Mouse (Mus musculus): ENCODE results near the gene Nfatc4. TPM values are rescaled to one million over a fixed set of nuclear protein-coding genes. Genes with fewer than 3 reads are reported as not detected.
A peak's percentile ranks its signal among the peaks of the same experiment; 100 is the strongest.

Nfatc4 gene
- polyA plus RNA-seq, 1 experiment from 2014 or later, result 6.7 TPM

DNA sequence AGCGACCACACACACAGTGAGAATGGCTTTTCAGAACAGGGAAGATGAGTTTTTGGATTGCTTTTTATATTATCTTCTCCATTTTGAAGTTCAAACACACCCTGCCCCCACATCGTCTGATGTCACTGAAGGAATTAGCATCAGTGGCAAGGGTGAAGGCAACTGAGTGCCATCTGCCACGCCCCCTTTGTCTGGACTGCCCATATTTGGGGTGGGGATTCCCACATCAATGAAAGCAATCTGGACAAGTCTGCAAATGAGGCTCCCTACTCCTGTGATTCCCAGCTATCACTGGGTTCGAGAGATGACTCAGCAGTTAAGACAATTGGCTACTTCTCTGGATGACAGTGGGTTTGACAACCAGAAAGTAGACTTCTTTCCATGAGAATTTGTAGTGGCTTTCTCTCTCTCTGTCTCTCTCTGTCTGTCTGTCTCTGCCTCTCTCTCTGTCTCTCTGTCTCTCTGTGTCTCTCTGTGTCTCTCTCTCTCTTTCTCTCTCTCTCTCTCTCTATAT, 18.0 kb downstream of the Nfatc4 start:
- H3K4me3 ChIP-seq (ENCODE audit: low read depth, low read length), result no peak overlapping the region
- ATAC-seq, result no peak
- no peak overlapping the region for H3K27ac ChIP-seq (ENCODE audit: low read length)
- 57% methylated on average over 4 of the region's 4 CpGs for WGBS
- no peaks in the 10 kb centered on the region for H3K4me1 ChIP-seq (ENCODE audit: control insufficient read depth, insufficient read depth, low read length)
- no peaks in the 10 kb centered on the region for H3K27me3 ChIP-seq (ENCODE audit: control insufficient read depth, insufficient read depth, low read depth, low read length)
- no peaks in the 10 kb centered on the region for H3K9me3 ChIP-seq (replicated peaks; ENCODE audit: control insufficient read depth, low read length, poor library complexity, severe bottlenecking)
- no peak overlapping the region for H3K9ac ChIP-seq (ENCODE audit: low read depth, low read length)
- no peak overlapping the region for H3K4me2 ChIP-seq (ENCODE audit: low read length)
- no peaks in the 10 kb centered on the region for H3K36me3 ChIP-seq (ENCODE audit: control insufficient read depth, insufficient read depth, low read length)

DNA sequence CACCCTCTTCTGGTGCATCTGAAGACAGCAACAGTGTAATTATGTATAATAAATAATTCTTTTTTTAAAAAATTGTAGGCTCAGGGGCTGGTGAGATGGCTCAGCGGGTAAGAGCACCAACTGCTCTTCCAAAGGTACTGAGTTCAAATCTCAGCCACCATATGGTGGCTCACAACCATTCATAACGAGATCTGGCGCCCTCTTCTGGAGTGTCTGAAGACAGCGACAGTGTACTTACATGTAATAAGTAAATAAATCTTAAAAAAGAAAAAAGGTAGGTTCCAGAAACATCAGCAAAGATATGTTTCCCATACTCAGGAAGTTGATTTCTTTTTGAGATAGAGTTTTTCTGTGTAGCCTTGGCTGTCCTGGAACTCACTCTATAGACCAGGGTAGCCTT, 19.9 kb downstream of the Nfatc4 start:
- Histone ChIP-seq H3K9ac (ENCODE audit: low read depth, low read length) (no peak overlapping the region), H3K4me2 (ENCODE audit: low read length) (no peak overlapping the region), H3K4me3 (ENCODE audit: low read depth, low read length) (no peak overlapping the region), H3K9me3 (replicated peaks; ENCODE audit: control insufficient read depth, low read length, poor library complexity, severe bottlenecking) (no peaks in the 10 kb centered on the region), H3K36me3 (ENCODE audit: control insufficient read depth, insufficient read depth, low read length) (no peaks in the 10 kb centered on the region), H3K4me1 (ENCODE audit: control insufficient read depth, insufficient read depth, low read length) (no peaks in the 10 kb centered on the region), H3K27me3 (ENCODE audit: control insufficient read depth, insufficient read depth, low read depth, low read length) (no peaks in the 10 kb centered on the region), H3K27ac (ENCODE audit: low read length) (no peak overlapping the region)
- 74% methylated on average over 4 of the region's 4 CpGs for WGBS
- no peak for ATAC-seq

GRCm38 (mm10) chr14:55845506-55846294, 22.8 kb downstream of the Nfatc4 start:
- ATAC-seq, result no peak
- 85% methylated on average over 9 of the region's 9 CpGs for WGBS
- no peaks in the 10 kb centered on the region for H3K4me1 ChIP-seq (ENCODE audit: control insufficient read depth, insufficient read depth, low read length)
- H3K27ac ChIP-seq (ENCODE audit: low read length), result no peak overlapping the region
- no peak overlapping the region for H3K9ac ChIP-seq (ENCODE audit: low read depth, low read length)
- H3K36me3 ChIP-seq (ENCODE audit: control insufficient read depth, insufficient read depth, low read length), result no peaks in the 10 kb centered on the region
- H3K4me2 ChIP-seq (ENCODE audit: low read length), result no peak overlapping the region
- no peaks in the 10 kb centered on the region for H3K9me3 ChIP-seq (replicated peaks; ENCODE audit: control insufficient read depth, low read length, poor library complexity, severe bottlenecking)
- no peaks in the 10 kb centered on the region for H3K27me3 ChIP-seq (ENCODE audit: control insufficient read depth, insufficient read depth, low read depth, low read length)
- H3K4me3 ChIP-seq (ENCODE audit: low read depth, low read length), result no peak overlapping the region

GRCm38 (mm10) chr14:55850885-55851284, 27.9 kb downstream of the Nfatc4 start:
- Histone ChIP-seq H3K4me1 (ENCODE audit: control insufficient read depth, insufficient read depth, low read length) (peaks cover 13% of the 10 kb centered on the region), H3K36me3 (ENCODE audit: control insufficient read depth, insufficient read depth, low read length) (no peaks in the 10 kb centered on the region), H3K4me2 (ENCODE audit: low read length) (no peak overlapping the region), H3K4me3 (ENCODE audit: low read depth, low read length) (no peak overlapping the region), H3K9ac (ENCODE audit: low read depth, low read length) (no peak overlapping the region), H3K27ac (ENCODE audit: low read length) (no peak overlapping the region), H3K9me3 (replicated peaks; ENCODE audit: control insufficient read depth, low read length, poor library complexity, severe bottlenecking) (no peaks in the 10 kb centered on the region), H3K27me3 (ENCODE audit: control insufficient read depth, insufficient read depth, low read depth, low read length) (no peaks in the 10 kb centered on the region)
- no peak for ATAC-seq
- WGBS, result 70% methylated on average over 6 of the region's 6 CpGs

GRCm38 (mm10) chr14:55852646-55853551, 30.0 kb downstream of the Nfatc4 start:
- Histone ChIP-seq H3K27me3 (ENCODE audit: control insufficient read depth, insufficient read depth, low read depth, low read length) (no peaks in the 10 kb centered on the region), H3K9me3 (replicated peaks; ENCODE audit: control insufficient read depth, low read length, poor library complexity, severe bottlenecking) (no peaks in the 10 kb centered on the region), H3K4me1 (ENCODE audit: control insufficient read depth, insufficient read depth, low read length) (peaks cover 34% of the 10 kb centered on the region), H3K9ac (ENCODE audit: low read depth, low read length) (peak overlapping the region; percentile 85; the same call in 1 of the 2 replicates), H3K36me3 (ENCODE audit: control insufficient read depth, insufficient read depth, low read length) (no peaks in the 10 kb centered on the region), H3K4me3 (ENCODE audit: low read depth, low read length) (peak overlapping the region; percentile 63), H3K27ac (ENCODE audit: low read length) (peak overlapping the region; percentile 84), H3K4me2 (ENCODE audit: low read length) (peak overlapping the region; percentile 90)
- ATAC-seq, result peak; percentile 79
- WGBS, result 2% methylated on average over 11 of the region's 11 CpGs

DNA sequence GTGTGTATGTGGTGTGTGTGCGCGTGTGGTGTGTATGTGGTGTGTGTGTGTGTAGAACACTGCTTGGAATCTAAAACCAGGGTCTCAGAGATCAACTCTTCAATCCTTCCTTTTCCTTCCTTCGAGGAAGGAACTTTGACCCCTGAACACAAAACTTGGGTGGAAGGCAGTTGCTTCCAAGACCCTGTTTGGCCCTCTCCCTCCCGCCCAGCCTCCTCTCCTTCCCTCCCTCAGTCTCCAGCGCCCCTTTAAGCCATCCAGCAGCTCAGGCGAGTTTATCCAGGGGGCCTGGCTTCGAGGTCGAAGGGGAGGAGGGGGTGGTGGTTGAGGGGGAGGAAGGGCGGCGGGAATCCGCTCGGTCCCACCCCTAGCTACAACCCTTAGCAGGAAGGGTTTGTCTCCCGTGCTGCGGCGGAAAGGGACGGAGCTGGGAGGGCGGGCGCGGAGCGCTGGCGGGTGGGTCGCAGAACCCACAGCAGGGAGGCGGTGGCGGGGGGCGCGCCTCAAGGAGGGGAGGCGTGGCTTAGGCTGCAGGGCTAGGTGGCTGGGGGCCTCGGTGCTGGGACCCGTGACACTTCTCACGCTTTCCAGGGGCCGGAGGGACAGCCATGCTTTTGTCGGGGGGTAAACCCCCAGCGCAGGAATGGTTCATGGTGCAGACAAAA, 30.8 kb downstream of the Nfatc4 start, which contains the start of gene Nynrin:
Gene Nynrin (plus strand): TSS at position 390 of the 665 bp plus-strand sequence.
- ATAC-seq, result peak; percentile 84
- Histone ChIP-seq H3K9me3 (replicated peaks; ENCODE audit: control insufficient read depth, low read length, poor library complexity, severe bottlenecking) (no peaks in the 10 kb centered on the region), H3K27me3 (ENCODE audit: control insufficient read depth, insufficient read depth, low read depth, low read length) (no peaks in the 10 kb centered on the region), H3K36me3 (ENCODE audit: control insufficient read depth, insufficient read depth, low read length) (no peaks in the 10 kb centered on the region), H3K9ac (ENCODE audit: low read depth, low read length) (peak within 1 kb of the TSS; percentile 85), H3K4me3 (ENCODE audit: low read depth, low read length) (peak within 1 kb of the TSS; percentile 63), H3K4me1 (ENCODE audit: control insufficient read depth, insufficient read depth, low read length) (peaks cover 36% of the 10 kb centered on the region), H3K27ac (ENCODE audit: low read length) (peak within 1 kb of the TSS; percentile 84), H3K4me2 (ENCODE audit: low read length) (peak within 1 kb of the TSS; percentile 90)
- WGBS, result 1% methylated on average over 27 of the region's 33 CpGs

GRCm38 (mm10) chr14:55854406-55855100, 31.6 kb downstream of the Nfatc4 start:
- no peaks in the 10 kb centered on the region for H3K27me3 ChIP-seq (ENCODE audit: control insufficient read depth, insufficient read depth, low read depth, low read length)
- no peaks in the 10 kb centered on the region for H3K36me3 ChIP-seq (ENCODE audit: control insufficient read depth, insufficient read depth, low read length)
- ATAC-seq, result peak; percentile 30
- H3K4me3 ChIP-seq (ENCODE audit: low read depth, low read length), result peak overlapping the region; percentile 63
- H3K9me3 ChIP-seq (replicated peaks; ENCODE audit: control insufficient read depth, low read length, poor library complexity, severe bottlenecking), result no peaks in the 10 kb centered on the region
- peak overlapping the region; percentile 84 for H3K27ac ChIP-seq (ENCODE audit: low read length)
- H3K9ac ChIP-seq (ENCODE audit: low read depth, low read length), result peak overlapping the region; percentile 85
- peaks cover 38% of the 10 kb centered on the region for H3K4me1 ChIP-seq (ENCODE audit: control insufficient read depth, insufficient read depth, low read length)
- WGBS, result 0% methylated on average over 9 of the region's 9 CpGs
- peak overlapping the region; percentile 90 for H3K4me2 ChIP-seq (ENCODE audit: low read length)

GRCm38 (mm10) chr14:55855101-55855561, 32.2 kb downstream of the Nfatc4 start:
- Histone ChIP-seq H3K9ac (ENCODE audit: low read depth, low read length) (peak overlapping the region; percentile 85), H3K9me3 (replicated peaks; ENCODE audit: control insufficient read depth, low read length, poor library complexity, severe bottlenecking) (no peaks in the 10 kb centered on the region), H3K4me3 (ENCODE audit: low read depth, low read length) (peak overlapping the region; percentile 63), H3K36me3 (ENCODE audit: control insufficient read depth, insufficient read depth, low read length) (no peaks in the 10 kb centered on the region), H3K27ac (ENCODE audit: low read length) (peak overlapping the region; percentile 84), H3K4me2 (ENCODE audit: low read length) (peak overlapping the region; percentile 90), H3K4me1 (ENCODE audit: control insufficient read depth, insufficient read depth, low read length) (peaks cover 38% of the 10 kb centered on the region), H3K27me3 (ENCODE audit: control insufficient read depth, insufficient read depth, low read depth, low read length) (no peaks in the 10 kb centered on the region)
- 2% methylated on average over 4 of the region's 4 CpGs for WGBS
- peak; percentile 30 for ATAC-seq

Measured in midbrain, embryonic 16.5 days (tissue).